ENCODE assay signal across 8 mouse cellular contexts in genomic region chr3:95173256-95173949, GRCm38 (mm10). TPM values are rescaled to one million over a fixed set of nuclear protein-coding genes. Genes with fewer than 3 reads are reported as not detected.
A peak's percentile ranks its signal among the peaks of the same experiment; 100 is the strongest.
DNase-seq lines count a peak whose midpoint lies in the region; ATAC-seq and TF ChIP-seq lines count a peak whose summit lies in the region.

No protein-coding gene starts in this region.

- peaks cover 46% of the 10 kb centered on the region for H3K27me3 ChIP-seq in E14TG2a.4 (ENCODE audit: insufficient read depth, low read length)
- peaks cover 70% of the 10 kb centered on the region for H3K27me3 ChIP-seq in forebrain, embryonic 10.5 days (ENCODE audit: poor library complexity, severe bottlenecking)
- H3K27me3 ChIP-seq in hindbrain, embryonic 13.5 days, result peaks cover 49% of the 10 kb centered on the region
- H3K27me3 ChIP-seq in limb, embryonic 15.5 days, result peaks cover 44% of the 10 kb centered on the region

- H3K4me1 ChIP-seq in E14TG2a.4 (replicated peaks; ENCODE audit: low read depth, low read length), result peaks cover 44% of the 10 kb centered on the region
- H3K4me1 ChIP-seq in forebrain, embryonic 10.5 days, result peaks cover 21% of the 10 kb centered on the region
- peaks cover 21% of the 10 kb centered on the region for H3K4me1 ChIP-seq in hindbrain, embryonic 13.5 days (replicated peaks)
- H3K4me1 ChIP-seq in limb, embryonic 15.5 days, result peaks cover 20% of the 10 kb centered on the region

- no peak for TF ChIP-seq CTCF in E14TG2a.4 (conservative IDR thresholded peaks at IDR 0.05; ENCODE audit: low read length)

- H3K9ac ChIP-seq in hindbrain, embryonic 13.5 days, result peak overlapping the region; percentile 66
- peak overlapping the region; percentile 20; the same call in 1 of the 2 replicates for H3K9ac ChIP-seq in limb, embryonic 15.5 days

- H3K4me3 ChIP-seq in E14TG2a.4 (replicated peaks; ENCODE audit: low read length), result peak overlapping the region; percentile 75
- peak overlapping the region; percentile 45 for H3K4me3 ChIP-seq in forebrain, embryonic 10.5 days
- peak overlapping the region; percentile 15 for H3K4me3 ChIP-seq in hindbrain, embryonic 13.5 days
- peak overlapping the region; percentile 28 for H3K4me3 ChIP-seq in limb, embryonic 15.5 days

- H3K27ac ChIP-seq in forebrain, embryonic 10.5 days, result 0 out of 2 replicates have a peak overlapping the region, but pooled peaks have one; percentile 5
- H3K27ac ChIP-seq in hindbrain, embryonic 13.5 days, result no peak overlapping the region
- H3K27ac ChIP-seq in limb, embryonic 15.5 days, result no peak overlapping the region

- 0 out of 2 replicates have a peak, but pooled peaks have one; percentile 9 for ATAC-seq in hindbrain, embryonic 13.5 days (ENCODE audit: low FRiP score)
- no peak for ATAC-seq in limb, embryonic 15.5 days (ENCODE audit: insufficient number of reproducible peaks, low FRiP score, low TSS enrichment, low read depth)
- ATAC-seq in activated CD4-positive, CD25-positive, alpha-beta regulatory T cell, adult 4 months, result no peak

- H3K36me3 ChIP-seq in E14TG2a.4 (ENCODE audit: insufficient read depth, low read length), result peaks cover 38% of the 10 kb centered on the region
- peaks cover 47% of the 10 kb centered on the region for H3K36me3 ChIP-seq in forebrain, embryonic 10.5 days (replicated peaks)
- H3K36me3 ChIP-seq in hindbrain, embryonic 13.5 days, result peaks cover 55% of the 10 kb centered on the region
- peaks cover 49% of the 10 kb centered on the region for H3K36me3 ChIP-seq in limb, embryonic 15.5 days

- DNase-seq in adrenal gland, adult 18-20 months (ENCODE audit: low spot score in 2 of 2), result peak; percentile 32 to 36
- no peak for DNase-seq in adrenal gland, postnatal 4 days (ENCODE audit: low spot score in 2 of 2)
- DNase-seq in forebrain, embryonic 10.5 days (ENCODE audit: extremely low spot score, low spot score), result peak; percentile 33
- DNase-seq in naive thymus-derived CD4-positive, alpha-beta T cell, adult 2 months (ENCODE audit: low read depth), result peak; percentile 52

- WGBS in forebrain, embryonic 10.5 days, result 4% methylated on average over 58 of the region's 58 CpGs
- 6% methylated on average over 54 of the region's 58 CpGs for WGBS in hindbrain, embryonic 13.5 days
- 22% methylated on average over 58 of the region's 58 CpGs for WGBS in limb, embryonic 15.5 days

- no peaks in the 10 kb centered on the region for H3K9me3 ChIP-seq in E14TG2a.4 (ENCODE audit: low read length)
- H3K9me3 ChIP-seq in forebrain, embryonic 10.5 days, result no peaks in the 10 kb centered on the region
- H3K9me3 ChIP-seq in hindbrain, embryonic 13.5 days, result no peaks in the 10 kb centered on the region
- no peaks in the 10 kb centered on the region for H3K9me3 ChIP-seq in limb, embryonic 15.5 days

- peak overlapping the region; percentile 43 for H3K4me2 ChIP-seq in hindbrain, embryonic 13.5 days
- H3K4me2 ChIP-seq in limb, embryonic 15.5 days, result peak overlapping the region; percentile 41

RNA-seq across cellular contexts. Expression of gene Sema6c, which starts 13.1 kb away (rescaled TPM):
- 1 to 10 TPM; 1.6 to 2.5 TPM for total RNA-seq in adrenal gland, adult 18-20 months (2021)
- total RNA-seq in adrenal gland, postnatal 4 days (2021), result 10 to 100 TPM; 15.3 to 15.4 TPM
- polyA plus RNA-seq in forebrain, embryonic 10.5 days (2016; fragmentation: Nextera tagmentation; extraction: Ambion mirVana), result 3.9 and 4.2 TPM in 2 replicates
- 31.5 and 31.8 TPM in 2 replicates for polyA plus RNA-seq in hindbrain, embryonic 13.5 days (2015; fragmentation: Nextera tagmentation; extraction: Ambion mirVana)
- 9.3 and 11.2 TPM in 2 replicates for polyA plus RNA-seq in limb, embryonic 15.5 days (2015; fragmentation: Nextera tagmentation; extraction: Ambion mirVana)
- not detected for polyA plus RNA-seq in activated CD4-positive, CD25-positive, alpha-beta regulatory T cell, adult 4 months (2017; shearing (Covaris generic))

RNA-seq across cellular contexts. Expression of gene Tnfaip8l2, which starts 31.2 kb away (rescaled TPM):
- 1 to 10 TPM; 3.0 to 4.5 TPM for total RNA-seq in adrenal gland, adult 18-20 months (2021)
- 1 to 10 TPM; 2.9 to 3.4 TPM for total RNA-seq in adrenal gland, postnatal 4 days (2021)
- 1.4 and 1.5 TPM in 2 replicates for polyA plus RNA-seq in forebrain, embryonic 10.5 days (2016; fragmentation: Nextera tagmentation; extraction: Ambion mirVana)
- 2.8 and 3.1 TPM in 2 replicates for polyA plus RNA-seq in hindbrain, embryonic 13.5 days (2015; fragmentation: Nextera tagmentation; extraction: Ambion mirVana)
- 6.1 and 7.1 TPM in 2 replicates for polyA plus RNA-seq in limb, embryonic 15.5 days (2015; fragmentation: Nextera tagmentation; extraction: Ambion mirVana)
- 100 to 1,000 TPM; 216 to 232 TPM for polyA plus RNA-seq in activated CD4-positive, CD25-positive, alpha-beta regulatory T cell, adult 4 months (2017; shearing (Covaris generic))

RNA-seq across cellular contexts. Expression of gene Lysmd1, which starts 39.5 kb away (rescaled TPM):
- 1 to 10 TPM; 6.6 to 7.8 TPM for total RNA-seq in adrenal gland, adult 18-20 months (2021)
- 10 to 100 TPM; 10.7 to 11.5 TPM for total RNA-seq in adrenal gland, postnatal 4 days (2021)
- 12.6 and 13.3 TPM in 2 replicates for polyA plus RNA-seq in forebrain, embryonic 10.5 days (2016; fragmentation: Nextera tagmentation; extraction: Ambion mirVana)
- 36.8 and 38.4 TPM in 2 replicates for polyA plus RNA-seq in hindbrain, embryonic 13.5 days (2015; fragmentation: Nextera tagmentation; extraction: Ambion mirVana)
- 17.9 and 18.5 TPM in 2 replicates for polyA plus RNA-seq in limb, embryonic 15.5 days (2015; fragmentation: Nextera tagmentation; extraction: Ambion mirVana)
- polyA plus RNA-seq in activated CD4-positive, CD25-positive, alpha-beta regulatory T cell, adult 4 months (2017; shearing (Covaris generic)), result 10 to 100 TPM; 21.1 to 22.9 TPM

RNA-seq across cellular contexts. Expression of gene Scnm1, which starts 39.6 kb away (rescaled TPM):
- total RNA-seq in adrenal gland, adult 18-20 months (2021), result 10 to 100 TPM; 25.6 to 33.4 TPM
- total RNA-seq in adrenal gland, postnatal 4 days (2021), result 10 to 100 TPM; 53.4 to 53.9 TPM
- polyA plus RNA-seq in forebrain, embryonic 10.5 days (2016; fragmentation: Nextera tagmentation; extraction: Ambion mirVana), result 75.8 and 80.7 TPM in 2 replicates
- polyA plus RNA-seq in hindbrain, embryonic 13.5 days (2015; fragmentation: Nextera tagmentation; extraction: Ambion mirVana), result 95.9 and 97.1 TPM in 2 replicates
- 61.2 and 67.2 TPM in 2 replicates for polyA plus RNA-seq in limb, embryonic 15.5 days (2015; fragmentation: Nextera tagmentation; extraction: Ambion mirVana)
- polyA plus RNA-seq in activated CD4-positive, CD25-positive, alpha-beta regulatory T cell, adult 4 months (2017; shearing (Covaris generic)), result 10 to 100 TPM; 67.2 to 99.2 TPM

RNA-seq across cellular contexts. Expression of gene Gabpb2, which starts 44.3 kb away (rescaled TPM):
- total RNA-seq in adrenal gland, adult 18-20 months (2021), result 10 to 100 TPM; 21.4 to 22.1 TPM
- total RNA-seq in adrenal gland, postnatal 4 days (2021), result 10 to 100 TPM; 33.0 to 35.0 TPM
- polyA plus RNA-seq in forebrain, embryonic 10.5 days (2016; fragmentation: Nextera tagmentation; extraction: Ambion mirVana), result 13.5 and 13.7 TPM in 2 replicates
- polyA plus RNA-seq in hindbrain, embryonic 13.5 days (2015; fragmentation: Nextera tagmentation; extraction: Ambion mirVana), result 4.5 and 4.6 TPM in 2 replicates
- polyA plus RNA-seq in limb, embryonic 15.5 days (2015; fragmentation: Nextera tagmentation; extraction: Ambion mirVana), result 8.6 and 10.4 TPM in 2 replicates
- polyA plus RNA-seq in activated CD4-positive, CD25-positive, alpha-beta regulatory T cell, adult 4 months (2017; shearing (Covaris generic)), result 10 to 100 TPM; 31.0 to 34.7 TPM

Comparison
In these comparisons a context has a peak if more than half of its experiments do, and no peak if none do; other contexts are left out.
1. DNase-seq: peak in adrenal gland, adult 18-20 months (2 of 2), forebrain, embryonic 10.5 days (single experiment) and naive thymus-derived CD4-positive, alpha-beta T cell, adult 2 months (single experiment); none in adrenal gland, postnatal 4 days (0 of 2).
2. H3K4me3 ChIP-seq: peak in every context shown above with its lines; median percentile 75 in E14TG2a.4; 45 in forebrain, embryonic 10.5 days; 28 in limb, embryonic 15.5 days; 15 in hindbrain, embryonic 13.5 days.
3. RNA of gene Tnfaip8l2, which starts 31.2 kb away (polyA plus RNA-seq): 216 to 232 TPM in activated CD4-positive, CD25-positive, alpha-beta regulatory T cell, adult 4 months; 6.1 to 7.1 TPM in limb, embryonic 15.5 days, 2.8 to 3.1 TPM in hindbrain, embryonic 13.5 days and 1.4 to 1.5 TPM in forebrain, embryonic 10.5 days; every median in the first group is over 10 times any median in the second.